Mouse (Mus musculus) forelimb bud, embryonic 11.5 days (tissue): ENCODE measurements around the gene S100a3.
A peak's percentile ranks its signal among the peaks of the same experiment; 100 is the strongest.

Experiments used
- DNase-seq: peaks from one replicate; pipeline ENCODE4 v3.0.0-alpha.2; 2012; ENCODE audit warnings: low read depth, low spot score

The S100a3 gene

DNA sequence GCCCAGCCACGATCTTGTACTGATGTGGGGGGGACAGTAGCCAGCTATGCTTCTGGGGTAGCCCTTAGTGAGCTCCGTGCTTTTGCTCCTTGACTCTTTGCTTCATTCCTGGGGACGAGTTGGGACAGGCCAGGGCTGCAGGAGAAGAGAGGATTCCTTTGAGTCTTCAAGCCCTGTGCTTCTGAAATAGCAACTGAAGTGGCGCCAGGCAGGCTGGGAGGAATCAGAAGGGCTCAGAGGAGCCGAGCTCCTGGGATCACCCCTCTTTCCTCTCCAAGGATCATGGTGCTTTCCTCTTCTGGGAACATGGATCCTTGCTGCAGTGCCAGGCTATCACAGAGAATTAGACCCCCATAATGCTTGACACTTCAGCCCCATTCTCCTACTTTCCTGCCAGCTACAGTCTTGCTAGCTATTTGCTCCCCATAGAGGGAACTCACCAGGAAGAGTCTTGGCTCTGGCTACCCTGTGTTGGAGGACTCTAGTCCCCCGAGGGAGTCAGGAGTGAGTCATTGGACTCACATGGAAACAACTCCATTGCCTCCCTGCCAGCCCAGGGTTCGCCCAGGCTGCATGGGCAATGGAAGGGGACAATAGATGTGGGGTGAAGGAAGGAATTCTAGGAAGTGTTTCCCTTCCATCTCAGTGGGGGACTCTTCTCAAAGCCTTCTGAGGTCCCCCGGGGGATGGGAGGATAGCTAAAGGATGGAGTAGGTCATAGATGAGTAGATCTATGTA is 40.2 kb downstream of the S100a3 start:
- DNase-seq, result no peak

DNA sequence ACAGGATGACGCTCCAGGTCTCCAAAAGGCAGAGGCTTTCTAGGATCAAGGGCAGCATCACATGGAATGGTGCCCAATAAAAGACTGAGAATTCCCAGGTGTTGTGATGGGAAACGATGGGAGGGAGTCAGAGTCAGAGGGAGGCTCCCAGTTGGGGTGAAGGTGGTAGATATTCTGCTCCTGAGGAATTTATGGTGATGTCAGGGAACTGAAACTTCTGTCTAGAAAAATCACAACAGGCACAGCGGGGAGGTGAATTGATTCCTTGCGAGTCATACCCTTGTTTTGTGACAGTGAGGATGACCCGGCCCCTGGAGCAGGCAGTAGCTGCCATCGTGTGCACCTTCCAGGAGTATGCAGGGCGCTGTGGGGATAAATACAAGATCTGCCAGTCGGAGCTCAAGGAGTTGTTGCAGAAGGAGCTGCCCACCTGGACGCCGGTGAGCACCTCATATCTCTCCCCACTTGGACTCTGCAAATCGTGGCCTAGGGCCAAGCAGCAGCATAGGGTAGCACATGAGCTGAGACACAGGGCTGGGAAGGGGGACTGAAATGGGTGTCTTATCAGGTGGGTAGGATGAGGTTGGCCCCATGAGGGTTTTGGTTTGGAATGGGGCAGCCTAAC is 41.2 kb downstream of the S100a3 start, which contains the start of gene Gm42674:
Gene Gm42674, plus strand, starts transcription at position 419 of the 625 bp plus-strand sequence.
- no peak for DNase-seq

DNA sequence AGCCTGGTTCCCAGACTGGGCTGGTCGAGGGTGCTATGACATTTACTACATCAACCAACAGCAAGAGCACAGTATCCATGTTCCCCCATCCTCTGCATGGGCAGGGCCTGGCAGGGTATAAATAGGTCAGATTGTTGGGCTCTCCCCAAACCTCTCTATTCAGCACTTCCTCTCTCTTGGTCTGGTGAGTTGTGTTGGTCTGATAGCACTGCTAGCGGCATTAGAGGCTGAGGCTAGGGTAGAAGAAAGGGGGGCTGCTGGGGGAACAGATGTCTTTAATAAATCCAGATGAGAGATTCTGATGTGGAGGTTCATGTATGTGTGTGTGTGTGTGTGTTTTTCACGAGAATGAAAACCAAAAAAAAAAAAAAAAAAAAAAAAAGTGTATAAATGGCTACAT is 43.2 kb downstream of the S100a3 start, which contains the start of gene S100a4:
Gene S100a4, plus strand, starts transcription at position 149 of the 400 bp plus-strand sequence.
- DNase-seq, result peak; percentile 44

DNA sequence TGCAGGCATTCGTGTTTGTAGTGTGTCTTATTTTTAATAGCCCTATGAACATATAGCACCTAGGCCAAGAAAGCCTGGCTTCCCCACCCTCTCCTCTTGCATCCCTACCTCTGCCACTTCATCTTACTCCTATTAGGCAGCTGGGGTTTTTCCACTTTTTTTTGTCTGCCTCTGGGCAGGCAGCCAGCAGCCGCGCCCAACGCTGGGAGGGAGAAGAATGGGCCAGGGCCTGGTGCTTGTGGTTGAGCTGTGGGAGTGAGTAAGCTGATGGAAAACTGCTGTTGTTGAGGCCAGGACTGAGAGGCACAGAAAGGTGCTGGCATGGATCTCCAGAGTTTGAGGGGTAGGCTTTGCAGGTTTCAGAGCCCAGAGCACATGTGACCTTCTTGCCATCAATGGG is 44.0 kb downstream of the S100a3 start:
- DNase-seq, result peak; percentile 38

DNA sequence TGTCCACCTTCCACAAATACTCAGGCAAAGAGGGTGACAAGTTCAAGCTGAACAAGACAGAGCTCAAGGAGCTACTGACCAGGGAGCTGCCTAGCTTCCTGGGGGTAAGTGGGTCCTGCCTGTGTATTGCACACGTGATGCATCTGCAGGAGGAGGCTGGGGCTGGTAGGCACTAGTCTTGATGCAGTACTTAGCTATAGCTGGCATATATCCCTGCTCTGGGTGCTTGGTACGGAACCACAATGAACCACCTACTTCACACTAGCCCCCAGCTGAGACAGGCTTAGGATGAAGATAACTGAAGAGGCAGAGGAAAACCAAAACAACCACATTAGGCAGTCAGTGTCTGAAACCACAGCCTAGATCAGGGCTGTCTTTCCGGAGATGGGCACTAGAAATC is 44.7 kb downstream of the S100a3 start:
- DNase-seq, result no peak

DNA sequence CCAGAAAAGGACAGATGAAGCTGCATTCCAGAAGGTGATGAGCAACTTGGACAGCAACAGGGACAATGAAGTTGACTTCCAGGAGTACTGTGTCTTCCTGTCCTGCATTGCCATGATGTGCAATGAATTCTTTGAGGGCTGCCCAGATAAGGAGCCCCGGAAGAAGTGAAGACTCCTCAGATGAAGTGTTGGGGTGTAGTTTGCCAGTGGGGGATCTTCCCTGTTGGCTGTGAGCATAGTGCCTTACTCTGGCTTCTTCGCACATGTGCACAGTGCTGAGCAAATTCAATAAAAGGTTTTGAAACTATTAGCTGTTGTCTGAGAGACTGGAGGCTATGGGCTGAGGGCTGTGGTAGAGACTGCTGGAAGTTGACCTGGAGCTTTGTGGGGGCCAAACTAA is 45.4 kb downstream of the S100a3 start:
- no peak for DNase-seq

DNA sequence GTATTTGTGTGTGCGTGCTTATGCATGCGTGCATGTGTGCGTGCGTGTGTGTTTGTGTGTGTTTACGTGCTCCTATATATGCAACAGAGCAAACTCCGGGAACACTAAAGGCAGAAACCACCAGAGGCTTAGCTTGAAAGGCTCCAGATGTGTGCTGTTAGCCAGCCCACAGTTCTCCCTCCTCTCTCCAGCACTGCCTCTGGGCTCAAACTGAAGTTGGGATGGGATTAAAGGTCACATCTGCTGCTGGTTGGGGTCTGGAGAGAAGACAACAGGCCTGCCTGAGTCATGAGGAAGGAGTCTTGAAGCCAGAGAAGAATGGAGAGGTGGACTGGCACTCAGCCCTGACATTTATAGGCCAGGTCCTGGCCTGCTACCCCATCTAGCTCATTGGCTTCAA is 45.8 kb downstream of the S100a3 start:
- peak; percentile 65 for DNase-seq

DNA sequence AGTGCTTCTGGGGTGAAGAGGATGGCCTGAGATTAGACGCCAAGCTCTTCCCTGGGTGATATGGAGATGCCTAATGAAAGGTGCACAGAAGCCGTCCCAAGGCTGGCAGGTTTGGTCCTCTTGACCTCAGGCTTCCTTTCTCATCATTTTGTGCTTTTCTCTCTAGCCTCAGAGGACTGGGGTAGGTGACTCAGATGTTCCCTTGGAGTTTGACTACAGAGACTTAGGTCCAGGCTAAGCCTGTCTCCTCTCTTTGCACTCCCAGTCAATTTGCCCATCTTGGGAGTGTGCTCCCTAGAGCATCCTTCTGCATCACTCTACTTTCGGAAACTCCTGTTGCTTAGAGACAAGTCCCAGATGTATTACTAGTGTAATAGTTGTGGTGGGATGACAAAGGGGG is 47.0 kb downstream of the S100a3 start:
- no peak for DNase-seq

DNA sequence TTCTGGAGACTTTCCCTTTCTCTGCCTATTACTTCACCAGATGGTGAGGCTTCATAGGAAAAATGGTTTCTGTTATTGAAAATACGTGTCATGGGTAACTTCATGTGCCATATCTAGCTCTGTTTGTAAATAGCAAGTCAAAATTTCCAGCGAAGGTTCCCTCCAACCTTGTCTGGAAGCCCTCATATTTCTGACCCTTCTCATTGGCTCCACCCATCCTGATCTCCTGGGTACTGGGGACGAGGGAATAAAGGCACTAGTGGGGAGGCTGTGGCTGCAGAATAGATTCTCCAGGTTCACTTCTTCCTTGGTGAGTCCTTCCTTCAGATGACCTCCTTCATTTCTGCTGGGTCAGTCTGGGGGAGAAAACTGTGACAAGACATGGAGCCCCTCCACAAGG is 47.8 kb downstream of the S100a3 start, which contains the start of gene S100a5:
Gene S100a5, plus strand, starts transcription at position 301 of the 400 bp plus-strand sequence.
- DNase-seq, result no peak

DNA sequence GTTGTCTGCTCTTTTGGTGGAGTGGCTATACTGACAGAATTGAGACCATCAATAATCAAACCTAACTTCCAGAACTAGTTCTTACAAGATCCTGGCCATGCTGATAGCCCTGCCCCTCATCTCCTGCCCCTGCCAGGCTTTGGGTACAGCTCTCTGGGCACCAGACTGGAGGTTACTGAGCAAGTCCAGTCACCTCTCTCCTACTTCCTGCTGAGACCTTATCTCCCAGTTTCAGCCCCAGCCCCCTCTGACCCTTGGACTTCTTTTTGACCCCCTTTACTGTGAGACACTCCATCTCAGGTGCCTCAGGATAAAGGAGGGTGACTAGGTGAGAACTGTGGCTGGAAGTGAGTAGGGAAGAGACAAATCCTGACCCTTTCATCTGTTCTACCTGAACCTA is 48.7 kb downstream of the S100a3 start:
- DNase-seq, result no peak

DNA sequence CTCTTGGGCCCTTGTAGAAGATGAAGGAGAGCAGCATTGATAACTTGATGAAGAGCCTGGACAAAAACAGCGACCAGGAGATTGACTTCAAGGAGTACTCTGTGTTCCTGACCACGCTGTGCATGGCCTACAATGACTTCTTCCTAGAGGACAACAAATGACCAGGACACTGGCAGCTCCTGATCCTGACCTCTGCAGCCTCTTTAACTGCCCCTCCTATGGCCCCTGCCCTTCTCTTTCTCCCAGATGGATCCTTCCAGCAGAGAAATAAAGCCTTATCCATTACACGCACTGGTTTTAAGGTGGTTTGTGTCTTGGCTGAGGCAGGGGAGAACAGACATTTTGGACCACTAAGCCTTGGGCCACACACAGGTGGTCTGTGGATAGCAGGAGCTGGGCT is 51.1 kb downstream of the S100a3 start:
- no peak for DNase-seq

DNA sequence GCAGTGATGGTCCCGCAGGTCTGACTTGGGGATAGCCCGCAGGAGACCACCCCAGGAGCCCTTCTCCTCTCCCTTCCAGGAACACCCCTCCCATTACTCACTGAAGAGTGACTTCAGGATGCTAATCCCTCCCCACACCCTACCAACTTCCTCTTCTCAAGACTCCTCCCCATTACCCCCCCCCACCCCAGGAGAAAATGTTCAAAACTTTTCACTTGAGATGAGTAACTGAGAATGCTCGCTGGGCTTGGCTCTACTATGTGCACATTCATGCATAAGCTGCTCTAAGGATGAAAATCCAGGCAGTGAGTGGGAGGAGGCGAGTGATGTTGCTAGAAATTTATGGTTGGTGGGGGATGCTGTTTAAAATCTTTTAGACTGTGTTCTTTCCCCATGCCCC is 51.7 kb downstream of the S100a3 start:
- DNase-seq, result no peak

DNA sequence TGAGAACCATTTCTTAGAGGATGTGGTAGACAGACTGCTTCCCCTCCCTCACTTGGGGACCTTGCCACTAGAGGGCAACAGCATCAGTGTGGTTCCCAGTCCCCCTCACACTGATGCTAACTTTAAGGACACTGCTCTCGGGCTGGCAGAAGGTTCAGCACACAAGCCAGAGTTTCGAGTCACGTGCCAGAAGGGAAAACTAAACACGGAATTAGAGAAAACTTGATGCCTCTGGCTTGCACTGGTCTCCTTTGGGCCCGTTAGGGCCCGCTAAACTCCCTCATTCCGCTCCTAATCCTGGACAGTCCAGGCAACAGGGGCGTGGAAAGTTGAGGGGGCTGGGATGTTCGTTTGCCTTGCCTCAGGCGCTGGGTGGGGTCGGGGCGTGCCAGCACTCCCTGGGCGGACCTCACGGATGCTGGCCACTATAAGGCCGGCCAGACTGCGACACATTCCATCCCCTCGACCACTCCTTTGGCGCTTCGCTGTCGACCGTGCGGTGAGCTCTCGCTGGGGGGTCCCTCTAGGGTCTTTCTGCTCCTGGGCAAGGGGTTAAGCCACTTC is 52.4 kb downstream of the S100a3 start, which contains the start of gene S100a6:
Gene S100a6, plus strand, starts transcription at position 155 of the 564 bp plus-strand sequence.
- DNase-seq, result peak; percentile 72

DNA sequence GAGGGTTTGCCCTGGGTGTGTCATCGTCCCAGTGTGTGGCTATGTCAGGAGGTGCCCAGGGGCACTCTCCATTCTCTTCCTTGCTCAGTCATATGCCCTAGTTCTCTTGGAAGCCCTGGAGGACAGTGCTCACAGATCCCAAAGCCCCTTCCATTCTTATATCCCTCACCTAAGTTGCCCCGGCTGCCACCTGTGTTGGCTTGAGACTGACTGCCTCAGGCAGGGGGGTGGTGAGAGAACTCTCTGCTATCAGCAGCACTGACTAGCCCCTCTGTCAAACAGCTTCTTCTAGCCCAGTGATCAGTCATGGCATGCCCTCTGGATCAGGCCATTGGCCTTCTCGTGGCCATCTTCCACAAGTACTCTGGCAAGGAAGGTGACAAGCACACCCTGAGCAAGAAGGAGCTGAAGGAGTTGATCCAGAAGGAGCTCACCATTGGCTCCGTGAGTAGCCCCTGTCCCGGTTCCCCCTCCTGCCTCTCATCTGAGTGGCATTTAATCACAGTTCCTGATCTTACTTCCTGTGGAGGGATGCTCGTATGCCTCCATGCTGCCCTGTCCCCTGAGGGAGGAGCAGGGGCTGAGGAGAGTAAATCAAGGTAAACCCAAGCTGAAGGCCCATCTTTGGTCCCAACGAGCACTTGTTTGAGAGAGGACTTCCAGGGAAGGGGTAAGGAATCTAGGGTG is 53.2 kb downstream of the S100a3 start:
- DNase-seq, result no peak

DNA sequence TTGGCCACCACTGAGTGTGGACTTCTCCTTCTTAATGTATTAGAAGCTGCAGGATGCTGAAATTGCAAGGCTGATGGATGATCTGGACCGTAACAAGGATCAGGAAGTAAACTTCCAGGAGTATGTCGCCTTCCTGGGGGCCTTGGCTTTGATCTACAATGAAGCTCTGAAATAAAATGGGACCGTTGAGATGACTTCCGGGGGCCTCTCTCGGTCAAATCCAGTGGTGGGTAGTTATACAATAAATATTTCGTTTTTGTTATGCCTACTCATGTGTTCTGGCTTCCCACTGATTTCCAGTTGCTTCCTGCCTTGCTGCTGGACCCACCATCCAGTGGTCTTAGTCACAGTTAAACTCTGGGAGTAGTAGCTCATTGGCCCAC is 53.8 kb downstream of the S100a3 start:
- DNase-seq, result no peak

DNA sequence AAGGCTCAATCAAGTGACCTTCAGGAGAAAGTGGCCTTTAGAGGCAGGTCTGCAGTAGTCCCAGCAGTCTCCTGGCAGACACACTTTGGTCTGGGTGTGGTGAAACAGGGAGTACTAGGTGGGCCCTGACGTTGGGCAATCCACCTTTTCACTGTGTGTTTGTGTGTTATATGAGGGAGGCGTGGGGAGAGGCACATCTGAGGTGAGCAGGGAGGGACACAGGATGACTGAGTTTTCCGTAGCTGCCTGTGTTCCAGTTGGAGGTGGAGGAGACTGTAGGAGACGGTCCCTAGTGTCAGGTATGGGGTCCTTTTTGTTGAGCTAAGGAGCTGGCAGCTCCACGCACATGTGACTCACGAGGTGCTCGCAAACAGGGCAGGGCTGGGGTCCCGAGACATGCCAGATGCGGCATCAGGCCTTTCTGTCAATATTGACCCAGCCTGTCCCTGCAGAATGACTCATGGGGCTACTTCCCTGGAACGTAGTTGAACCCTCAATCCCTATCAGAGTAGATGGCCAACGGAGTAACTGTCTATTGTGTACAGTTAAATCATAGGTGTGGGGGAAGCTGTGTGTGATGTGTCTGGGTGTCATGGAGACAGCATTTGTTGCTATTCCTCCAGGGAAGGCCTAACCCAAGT is 54.4 kb downstream of the S100a3 start:
- no peak for DNase-seq

DNA sequence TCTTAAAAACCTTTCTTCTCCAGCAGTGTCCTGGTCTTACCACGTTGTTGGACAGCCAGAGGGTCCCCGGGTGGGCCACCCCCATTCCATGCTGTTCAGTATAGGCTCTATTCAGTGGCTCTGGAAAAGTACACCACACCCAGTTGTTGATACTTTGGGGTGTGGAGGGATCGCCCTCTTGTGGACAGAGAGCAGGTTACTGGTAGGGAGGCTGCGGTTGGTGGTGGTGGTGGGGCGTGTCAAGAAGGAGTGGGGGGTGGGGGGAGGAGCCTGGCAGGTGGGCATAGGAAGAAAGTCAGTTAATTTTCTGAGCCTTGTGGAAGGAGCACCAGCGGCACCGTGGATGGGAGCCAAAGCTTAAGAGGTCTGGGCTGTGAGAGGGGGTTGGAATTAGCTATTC is 55.0 kb downstream of the S100a3 start:
- DNase-seq, result peak; percentile 73

DNA sequence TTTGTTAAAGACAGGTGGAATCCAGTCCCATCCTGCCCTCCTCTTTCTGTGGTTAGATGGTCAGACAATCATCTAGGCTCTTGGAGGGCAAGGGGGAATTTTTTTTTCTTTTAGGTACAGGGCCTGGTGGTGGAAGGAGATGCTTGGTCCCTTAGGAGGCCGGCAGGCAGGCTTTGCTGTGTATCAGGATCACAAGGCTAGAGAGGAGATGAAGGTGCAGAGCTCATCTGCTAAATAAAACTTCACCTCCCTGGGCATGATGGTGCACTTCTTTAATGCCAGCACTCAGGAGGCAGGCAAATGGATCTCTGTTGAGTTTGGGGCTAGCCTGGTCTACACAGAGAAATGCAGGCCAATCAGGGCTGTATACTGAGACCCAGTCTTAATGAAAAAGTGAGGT is 55.5 kb downstream of the S100a3 start:
- no peak for DNase-seq

DNA sequence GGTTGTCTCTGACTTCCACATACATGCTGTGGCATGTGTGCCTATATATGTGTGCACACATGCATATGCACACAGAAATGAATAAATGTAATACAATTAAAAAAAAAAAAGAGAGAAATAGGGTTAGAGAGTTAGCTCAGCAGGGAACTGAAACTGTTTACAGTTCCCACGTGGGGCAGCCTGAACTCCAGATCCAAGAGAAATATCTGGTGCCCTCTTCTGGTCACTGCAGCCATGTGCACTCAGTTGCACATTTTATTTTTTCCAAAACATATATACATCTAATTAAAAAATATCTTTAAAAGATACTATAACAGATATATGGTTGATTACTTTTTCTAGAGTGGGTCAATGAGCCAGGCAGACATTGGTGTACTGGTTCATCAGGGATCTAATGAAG is 57.2 kb downstream of the S100a3 start:
- DNase-seq, result no peak

DNA sequence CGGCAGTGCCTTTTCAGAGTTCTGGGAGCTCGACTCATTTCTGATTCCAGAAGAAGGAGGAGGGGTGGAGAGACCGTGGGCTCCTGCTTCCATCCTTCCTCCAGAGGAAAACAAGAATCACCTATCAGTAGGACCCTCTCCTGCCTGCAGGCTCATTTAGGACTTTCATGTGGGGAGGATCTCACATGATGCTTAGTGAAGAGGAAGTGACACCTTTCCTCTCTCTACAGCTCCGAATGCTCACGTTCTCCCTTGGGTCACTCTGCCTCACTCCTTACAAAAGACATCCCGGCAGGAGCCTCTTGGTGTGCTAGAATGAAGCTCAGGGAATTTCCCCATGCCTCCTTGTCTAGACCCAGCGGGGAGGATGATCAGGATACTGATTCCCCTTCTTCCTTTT is 61.2 kb downstream of the S100a3 start:
- no peak for DNase-seq

DNA sequence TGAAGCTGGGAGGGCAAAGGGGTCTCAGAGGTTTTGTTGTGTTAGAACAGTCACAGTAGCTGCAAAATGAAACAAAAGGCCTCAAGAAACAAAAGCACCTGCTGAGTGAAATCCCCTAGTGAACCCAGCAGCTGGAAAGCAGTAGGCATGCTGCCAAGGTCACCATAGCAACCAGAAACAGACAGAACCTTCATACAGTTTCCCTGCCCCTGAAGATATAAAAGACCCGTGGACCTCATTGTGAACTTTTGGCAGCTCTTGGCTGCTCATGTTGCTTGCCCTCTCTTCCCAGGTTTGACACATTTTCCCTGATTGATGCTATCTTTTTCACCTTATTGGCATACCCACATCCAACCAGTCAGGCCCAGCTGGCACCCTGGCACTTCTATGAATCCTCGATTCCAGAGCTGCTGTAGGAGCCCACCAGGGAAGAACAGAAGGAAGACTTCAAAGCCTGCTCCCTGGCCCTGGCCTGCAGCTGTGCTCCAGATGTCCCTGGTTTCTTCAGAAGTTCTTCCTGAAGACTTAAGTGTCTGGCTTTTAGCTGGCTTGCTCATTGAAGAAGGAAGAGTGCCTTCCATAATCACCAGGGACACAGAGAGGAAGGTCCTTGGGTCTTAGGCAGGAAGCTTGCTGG is 63.2 kb downstream of the S100a3 start:
- peak; percentile 72 for DNase-seq
